Mouse (Mus musculus): ENCODE measurements around the gene Gm4707. TPM values are rescaled to one million over a fixed set of nuclear protein-coding genes. Genes with fewer than 3 reads are reported as not detected.
A peak's percentile ranks its signal among the peaks of the same experiment; 100 is the strongest.
"Not testable (repeated sequence)": the region's sequence is repeated elsewhere in the genome, so short reads cannot be mapped to it uniquely, and the experiment has no call there.

The Gm4707 gene
- polyA plus RNA-seq, 1 experiment from 2014 or later = 3.8 TPM

DNA sequence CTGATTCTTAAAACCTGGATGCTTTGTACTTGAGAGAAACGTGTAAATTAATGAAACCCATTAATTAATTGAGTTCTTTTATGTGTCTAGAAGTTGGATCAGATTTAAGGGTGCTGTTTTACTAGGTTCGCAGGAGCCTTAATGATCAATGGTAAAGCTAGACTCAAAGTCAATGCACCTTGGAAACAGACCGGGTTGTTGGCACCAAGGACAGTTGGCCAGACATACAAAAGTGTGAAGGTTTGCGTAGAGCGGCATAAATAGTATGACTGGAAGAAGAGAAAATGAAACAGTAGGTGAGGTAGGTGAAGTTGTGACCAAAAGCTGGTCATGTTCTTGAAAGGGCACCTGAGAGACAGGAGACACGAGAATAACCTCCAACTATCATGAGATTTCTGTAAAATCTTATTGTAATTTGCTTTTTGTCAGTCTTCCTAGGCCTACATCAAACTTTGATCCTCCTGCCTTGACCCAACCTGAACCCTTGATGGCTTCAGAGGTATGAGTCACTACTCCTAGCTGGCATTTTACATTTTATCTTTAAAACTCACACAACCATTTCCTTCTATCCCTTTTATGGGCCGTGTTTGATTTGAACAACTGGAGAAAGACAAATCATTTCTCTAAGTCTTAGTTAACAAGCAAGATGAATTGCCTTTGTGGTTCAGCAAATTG is 16.8 kb upstream of the Gm4707 start:
- Histone ChIP-seq H3K27ac (0 out of 2 replicates have a peak overlapping the region, but pooled peaks have one; percentile 16), H3K36me3 (0 out of 2 replicates have a peak, but pooled peaks cover 2% of the 10 kb centered on the region), H3K4me1 (peaks cover 8% of the 10 kb centered on the region; the same call in 1 of the 2 replicates), H3K27me3 (ENCODE audit: insufficient read depth, poor library complexity, severe bottlenecking) (no peaks in the 10 kb centered on the region), H3K9me3 (no peaks in the 10 kb centered on the region), H3K4me3 (peak overlapping the region; percentile 96)
- DNase-seq (ENCODE audit: low spot score) = no peak
- WGBS = 80% methylated on average over 7 of the region's 7 CpGs

DNA sequence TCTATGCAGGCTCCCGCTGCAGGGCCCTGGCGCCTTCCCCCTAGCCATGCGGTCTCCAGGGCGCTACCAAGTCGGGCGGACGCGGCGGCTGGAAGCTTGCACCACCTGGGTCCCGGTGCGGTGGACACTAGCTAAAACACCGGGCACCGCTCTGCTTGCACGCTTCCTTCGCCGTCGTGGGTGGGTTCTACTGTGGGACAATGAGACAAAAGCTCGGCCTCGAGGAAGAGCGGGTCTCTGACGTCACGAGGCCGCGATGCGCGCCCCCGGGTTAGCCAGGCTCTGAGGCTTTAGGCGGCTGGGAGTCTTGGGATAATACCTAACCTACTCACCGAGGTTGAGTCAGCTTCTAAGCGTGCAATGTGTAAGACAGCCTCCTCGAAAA is 16.0 kb upstream of the Gm4707 start:
- under 1% methylated on average over 31 of the region's 31 CpGs for WGBS
- Histone ChIP-seq H3K4me1 (peaks cover 8% of the 10 kb centered on the region; the same call in 1 of the 2 replicates), H3K36me3 (0 out of 2 replicates have a peak, but pooled peaks cover 2% of the 10 kb centered on the region), H3K27me3 (ENCODE audit: insufficient read depth, poor library complexity, severe bottlenecking) (no peaks in the 10 kb centered on the region), H3K9me3 (no peaks in the 10 kb centered on the region), H3K27ac (peak overlapping the region; percentile 97), H3K4me3 (peak overlapping the region; percentile 96)
- DNase-seq (ENCODE audit: low spot score) = no peak

DNA sequence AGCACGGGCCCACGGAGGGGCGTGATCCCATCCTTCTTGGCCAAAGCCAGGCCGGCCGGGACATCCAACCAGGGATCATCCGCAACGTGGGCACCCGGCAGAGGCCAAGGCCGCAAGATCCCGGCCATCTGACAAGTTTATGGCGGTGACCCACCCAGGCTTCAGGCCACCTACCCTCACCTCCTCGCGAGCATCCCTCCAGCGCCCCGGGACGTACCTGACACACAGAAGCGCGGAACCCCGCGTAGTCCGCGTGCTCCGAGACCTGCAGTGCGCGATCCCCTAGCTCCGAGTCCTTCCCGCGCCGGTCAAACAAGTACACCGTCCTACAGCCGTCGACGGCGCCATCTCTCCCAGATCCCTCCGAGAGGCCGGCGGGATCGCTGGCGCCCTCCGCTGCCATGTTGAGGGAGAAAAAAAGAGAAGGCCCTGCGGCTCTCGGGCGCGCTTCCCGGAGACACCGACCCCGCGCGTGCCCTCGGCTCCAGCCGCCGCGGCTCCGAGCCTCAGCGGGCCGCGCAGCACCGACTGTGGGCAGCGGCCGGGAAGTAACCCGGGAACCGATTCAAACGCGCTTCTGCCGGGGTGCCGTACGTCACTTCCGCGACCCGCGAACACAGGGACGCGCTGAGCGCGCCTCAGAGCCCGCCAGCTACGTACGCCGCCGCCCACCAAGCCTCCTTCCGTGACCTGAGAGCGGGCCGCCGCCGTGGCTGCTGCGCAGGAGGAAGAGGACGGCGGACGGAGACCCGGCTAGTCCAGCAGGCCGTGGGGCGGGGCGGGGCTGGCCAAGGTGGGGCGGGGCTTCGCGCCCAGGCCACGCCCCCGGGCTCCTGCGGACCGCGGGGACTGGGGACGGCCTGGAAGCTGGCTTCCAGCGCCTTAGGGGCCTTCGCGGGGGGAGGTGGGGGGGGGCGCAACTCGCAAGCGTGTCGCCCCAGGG is 15.3 kb upstream of the Gm4707 start, which contains the start of gene Smchd1:
Gene Smchd1 (minus strand): TSS at position 582 of the 943 bp plus-strand sequence.
- WGBS = under 1% methylated on average over 104 of the region's 109 CpGs
- DNase-seq (ENCODE audit: low spot score) = peak; percentile 98
- H3K9me3 ChIP-seq = no peaks in the 10 kb centered on the region

GRCm38 (mm10) chr17:71474128-71474527 is 14.4 kb upstream of the Gm4707 start:
- 11% methylated on average over 8 of the region's 8 CpGs for whole genome bisulfite sequencing
- no peak for DNase-seq (ENCODE audit: low spot score)

More for the DNA sequence above, 15.3 kb upstream of the Gm4707 start, which contains the start of gene Smchd1:
- Histone ChIP-seq H3K4me1 (peaks cover 8% of the 10 kb centered on the region; the same call in 1 of the 2 replicates), H3K27me3 (ENCODE audit: insufficient read depth, poor library complexity, severe bottlenecking) (no peaks in the 10 kb centered on the region), H3K27ac (peak within 1 kb of the TSS; percentile 97), H3K36me3 (0 out of 2 replicates have a peak, but pooled peaks cover 2% of the 10 kb centered on the region), H3K4me3 (peak within 1 kb of the TSS; percentile 96)

DNA sequence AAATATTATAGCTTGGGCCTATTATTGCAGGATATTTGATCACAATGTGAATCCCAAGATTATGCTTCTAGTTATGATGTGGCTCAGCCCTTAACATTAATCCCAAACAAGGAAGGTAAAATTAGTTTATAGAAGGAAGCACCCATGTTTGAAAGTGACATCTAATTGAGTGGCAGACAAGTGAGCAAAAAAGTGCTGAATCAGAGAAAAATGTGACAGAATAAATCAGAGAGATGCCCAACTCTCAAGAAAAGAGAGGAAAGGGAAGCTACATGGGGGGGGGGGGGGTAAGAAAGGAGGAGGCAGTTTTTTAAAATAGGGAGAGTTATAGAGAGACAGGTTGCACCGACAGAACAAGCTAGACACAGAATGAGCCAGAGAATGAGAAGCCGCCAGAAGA is 11.5 kb upstream of the Gm4707 start:
- Histone ChIP-seq H3K4me3 (no peak overlapping the region), H3K4me1 (peaks cover 11% of the 10 kb centered on the region; the same call in 1 of the 2 replicates), H3K36me3 (0 out of 2 replicates have a peak, but pooled peaks cover 2% of the 10 kb centered on the region), H3K9me3 (no peaks in the 10 kb centered on the region), H3K27ac (no peak overlapping the region), H3K27me3 (ENCODE audit: insufficient read depth, poor library complexity, severe bottlenecking) (no peaks in the 10 kb centered on the region)
- WGBS = 79% methylated on average over 2 of the region's 2 CpGs
- DNase-seq (ENCODE audit: low spot score) = no peak

More at GRCm38 (mm10) chr17:71474128-71474527, 14.4 kb upstream of the Gm4707 start:
- H3K4me3 ChIP-seq = peak overlapping the region; percentile 96
- H3K4me1 ChIP-seq = peaks cover 8% of the 10 kb centered on the region; the same call in 1 of the 2 replicates
- H3K9me3 ChIP-seq = no peaks in the 10 kb centered on the region
- peak overlapping the region; percentile 97 for H3K27ac ChIP-seq
- H3K27me3 ChIP-seq (ENCODE audit: insufficient read depth, poor library complexity, severe bottlenecking) = no peaks in the 10 kb centered on the region
- 0 out of 2 replicates have a peak, but pooled peaks cover 2% of the 10 kb centered on the region for H3K36me3 ChIP-seq

- H3K27ac ChIP-seq = no peak overlapping the region
- no peaks in the 10 kb centered on the region for H3K4me1 ChIP-seq
- WGBS = 95% methylated on average over 3 of the region's 3 CpGs
- DNase-seq (ENCODE audit: low spot score) = no peak
- no peak overlapping the region for H3K4me3 ChIP-seq
- no peaks in the 10 kb centered on the region for H3K27me3 ChIP-seq (ENCODE audit: insufficient read depth, poor library complexity, severe bottlenecking)
- no peaks in the 10 kb centered on the region for H3K9me3 ChIP-seq
- H3K36me3 ChIP-seq = peaks cover 67% of the 10 kb centered on the region
Observed at GRCm38 (mm10) chr17:71460312-71460711, 594 bp upstream of the Gm4707 start.

- H3K36me3 ChIP-seq = peaks cover 61% of the 10 kb centered on the region
- DNase-seq (ENCODE audit: low spot score); H3K9me3 ChIP-seq; H3K4me3 ChIP-seq; H3K27ac ChIP-seq; H3K4me1 ChIP-seq; H3K27me3 ChIP-seq (ENCODE audit: insufficient read depth, poor library complexity, severe bottlenecking): not testable (repeated sequence)
- 92% methylated on average over 6 of the region's 6 CpGs for WGBS
Observed at GRCm38 (mm10) chr17:71457361-71457760, 2.4 kb downstream of the Gm4707 start.

GRCm38 (mm10) chr17:71445191-71445590 is 14.5 kb downstream of the Gm4707 start:
- Histone ChIP-seq H3K27ac (no peak overlapping the region), H3K36me3 (peaks cover 63% of the 10 kb centered on the region), H3K4me3 (no peak overlapping the region), H3K4me1 (no peaks in the 10 kb centered on the region), H3K9me3 (no peaks in the 10 kb centered on the region), H3K27me3 (ENCODE audit: insufficient read depth, poor library complexity, severe bottlenecking) (no peaks in the 10 kb centered on the region)
- 88% methylated on average over 6 of the region's 6 CpGs for WGBS
- DNase-seq (ENCODE audit: low spot score) = no peak

DNA sequence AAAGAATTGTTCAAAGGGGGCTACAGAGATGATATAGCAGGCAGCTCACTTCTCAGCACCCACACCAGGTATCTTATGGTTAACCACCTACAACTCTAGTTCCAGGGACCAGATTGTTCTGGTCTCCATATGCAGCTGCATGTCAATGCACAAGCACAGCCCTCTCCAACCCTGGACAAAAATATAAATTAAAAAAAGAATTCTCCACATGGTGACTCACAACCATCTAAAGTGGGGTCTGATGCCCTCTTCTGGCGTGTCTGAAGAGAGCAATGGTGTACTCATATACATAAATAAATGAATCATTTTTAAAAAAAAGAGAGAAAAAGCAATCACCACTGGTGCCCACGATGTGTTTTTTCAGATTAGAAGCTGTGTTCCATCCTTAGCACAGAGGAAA is 15.0 kb downstream of the Gm4707 start:
- WGBS = 85% methylated on average over 2 of the region's 2 CpGs
- DNase-seq (ENCODE audit: low spot score) = no peak
- peaks cover 63% of the 10 kb centered on the region for H3K36me3 ChIP-seq
- H3K4me3 ChIP-seq = no peak overlapping the region
- H3K4me1 ChIP-seq = no peaks in the 10 kb centered on the region
- H3K27me3 ChIP-seq (ENCODE audit: insufficient read depth, poor library complexity, severe bottlenecking) = no peaks in the 10 kb centered on the region
- no peak overlapping the region for H3K27ac ChIP-seq
- H3K9me3 ChIP-seq = no peaks in the 10 kb centered on the region

GRCm38 (mm10) chr17:71444126-71444525 is 15.6 kb downstream of the Gm4707 start:
- no peaks in the 10 kb centered on the region for H3K9me3 ChIP-seq
- no peak overlapping the region for H3K4me3 ChIP-seq
- WGBS = 93% methylated on average over 3 of the region's 3 CpGs
- DNase-seq (ENCODE audit: low spot score) = no peak
- H3K4me1 ChIP-seq = no peaks in the 10 kb centered on the region
- no peak overlapping the region for H3K27ac ChIP-seq
- peaks cover 66% of the 10 kb centered on the region for H3K36me3 ChIP-seq
- H3K27me3 ChIP-seq (ENCODE audit: insufficient read depth, poor library complexity, severe bottlenecking) = no peaks in the 10 kb centered on the region

DNA sequence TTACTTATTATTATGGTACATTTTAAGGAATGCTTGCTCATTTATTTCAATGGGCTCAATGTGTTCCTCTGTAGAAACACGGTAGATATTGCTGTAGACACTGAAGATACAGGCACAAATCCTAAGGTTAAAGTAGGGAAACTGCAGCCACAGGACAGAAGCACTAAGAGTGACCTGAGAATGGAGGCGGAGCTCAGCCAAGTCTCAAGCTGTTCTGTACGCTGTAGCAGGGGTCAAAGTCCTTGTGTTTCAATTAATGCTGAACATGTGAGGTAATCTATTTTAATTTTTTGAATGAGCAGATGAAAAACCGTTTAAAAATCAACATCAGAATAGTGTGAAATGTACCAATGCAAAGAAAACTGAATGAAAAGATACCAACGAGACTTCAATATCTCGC is 16.4 kb downstream of the Gm4707 start:
- Histone ChIP-seq H3K27ac (no peak overlapping the region), H3K9me3 (no peaks in the 10 kb centered on the region), H3K27me3 (ENCODE audit: insufficient read depth, poor library complexity, severe bottlenecking) (no peaks in the 10 kb centered on the region), H3K36me3 (peaks cover 60% of the 10 kb centered on the region), H3K4me3 (no peak overlapping the region), H3K4me1 (no peaks in the 10 kb centered on the region)
- 89% methylated on average over 6 of the region's 6 CpGs for WGBS
- DNase-seq (ENCODE audit: low spot score) = no peak

- H3K4me3 ChIP-seq; H3K27me3 ChIP-seq (ENCODE audit: insufficient read depth, poor library complexity, severe bottlenecking); H3K27ac ChIP-seq; DNase-seq (ENCODE audit: low spot score); H3K4me1 ChIP-seq: not testable (repeated sequence)
- 95% methylated on average over 2 of the region's 2 CpGs for WGBS
- H3K36me3 ChIP-seq = peaks cover 68% of the 10 kb centered on the region
- peaks cover 13% of the 10 kb centered on the region for H3K9me3 ChIP-seq
Observed at GRCm38 (mm10) chr17:71422502-71422901, 37.2 kb downstream of the Gm4707 start.

GRCm38 (mm10) chr17:71419448-71419847 is 40.3 kb downstream of the Gm4707 start:
- not testable (repeated sequence) for DNase-seq (ENCODE audit: low spot score); H3K4me1 ChIP-seq; H3K27me3 ChIP-seq (ENCODE audit: insufficient read depth, poor library complexity, severe bottlenecking); H3K4me3 ChIP-seq; H3K27ac ChIP-seq
- Histone ChIP-seq H3K9me3 (peaks cover 13% of the 10 kb centered on the region), H3K36me3 (peaks cover 76% of the 10 kb centered on the region)
- WGBS = 84% methylated on average over 5 of the region's 5 CpGs
